Mouse (Mus musculus) MEL (cell line): Measurements from ENCODE around the gene Gatad2a.

Source experiments
- CTCF ChIP-seq, 3 experiments: IDR thresholded peaks in 2 of 3; conservative IDR thresholded peaks in 1 of 3; 2 replicates each; pipeline ENCODE4 v1.5.1; 2011 to 2012; ENCODE audit warnings: low read length in 3 of 3, low read depth in 2 of 3, mild to moderate bottlenecking in 2 of 3, improper control_type of control experiment in 1 of 3, inconsistent platforms in 1 of 3, mixed read lengths in 1 of 3, moderate library complexity in 1 of 3; ENCODE audit not compliant: control insufficient read depth in 1 of 3, insufficient read depth in 1 of 3, poor library complexity in 1 of 3, severe bottlenecking in 1 of 3
- E2F4 ChIP-seq: IDR thresholded peaks from 2 replicates; pipeline ENCODE4 v1.6.1; 2011; ENCODE audit warnings: low read depth, low read length, improper control_type of control experiment, borderline replicate concordance
- GATA1 ChIP-seq: IDR thresholded peaks from 2 replicates; pipeline ENCODE4 v1.6.1; 2011; ENCODE audit warnings: low read depth, low read length, improper control_type of control experiment
- NRF1 ChIP-seq: IDR thresholded peaks from 2 replicates; pipeline ENCODE4 v1.6.1; 2014; ENCODE audit warnings: low read depth, mild to moderate bottlenecking, inconsistent platforms, low read length, improper control_type of control experiment, moderate library complexity; ENCODE audit not compliant: poor library complexity, insufficient read depth, severe bottlenecking
- POLR2A ChIP-seq, 2 experiments: IDR thresholded peaks; 2 replicates each; pipeline ENCODE4 v1.6.1; 2011 to 2012; ENCODE audit warnings: low read length in 2 of 2, mild to moderate bottlenecking in 2 of 2, control low read depth in 1 of 2, improper control_type of control experiment in 1 of 2, low read depth in 1 of 2, moderate library complexity in 1 of 2; ENCODE audit not compliant: control insufficient read depth in 1 of 2, insufficient read depth in 1 of 2, poor library complexity in 1 of 2
- RAD21 ChIP-seq: IDR thresholded peaks from 2 replicates; pipeline ENCODE4 v1.6.1; 2011; ENCODE audit warnings: mild to moderate bottlenecking, low read depth, low read length, improper control_type of control experiment
- SIN3A ChIP-seq: IDR thresholded peaks from 2 replicates; pipeline ENCODE4 v1.6.1; 2012; ENCODE audit warnings: low read length, improper control_type of control experiment, inconsistent platforms
- SMC3 ChIP-seq: IDR thresholded peaks from 2 replicates; pipeline ENCODE4 v1.6.1; 2011; ENCODE audit warnings: low read depth, low read length, improper control_type of control experiment
- TCF12 ChIP-seq: IDR thresholded peaks from 2 replicates; pipeline ENCODE4 v1.6.1; 2014; ENCODE audit warnings: low read depth, mild to moderate bottlenecking, inconsistent platforms, low read length, improper control_type of control experiment, moderate library complexity
- ZMIZ1 ChIP-seq: IDR thresholded peaks from 2 replicates; pipeline ENCODE4 v1.6.1; 2012; ENCODE audit warnings: low read depth, mild to moderate bottlenecking, inconsistent platforms, low read length, improper control_type of control experiment, moderate library complexity
- ZNF384 ChIP-seq: IDR thresholded peaks from 2 replicates; pipeline ENCODE4 v1.6.1; 2012; ENCODE audit warnings: low read depth, mild to moderate bottlenecking, inconsistent platforms, low read length, improper control_type of control experiment

DNA sequence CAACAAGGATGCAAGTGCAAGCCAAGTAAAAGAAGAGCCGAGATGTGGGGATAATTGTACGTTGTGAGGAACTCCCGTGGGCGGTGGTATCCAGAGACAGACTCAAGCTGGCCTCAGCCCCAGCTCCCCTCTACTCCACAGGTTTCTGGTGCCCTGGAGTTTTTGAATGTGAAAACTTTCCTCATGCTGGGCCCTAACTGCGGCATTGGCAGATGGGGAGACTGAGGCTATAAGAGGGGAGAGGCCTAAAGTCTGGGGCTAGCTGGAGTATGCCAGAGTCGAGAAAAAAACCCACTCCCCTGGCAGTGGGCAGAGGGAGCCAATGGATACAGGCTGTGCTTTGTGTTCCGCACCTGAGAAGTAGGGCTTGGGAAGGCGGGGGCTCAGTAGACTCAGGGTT is 92.1 kb downstream of the Gatad2a start:
- TF ChIP-seq CTCF (IDR thresholded peaks at IDR 0.05 in 2 of 3, conservative IDR thresholded peaks at IDR 0.05 in 1 of 3; ENCODE audit: control insufficient read depth in 1 of 3, insufficient read depth in 1 of 3, low read depth in 2 of 3, low read length in 3 of 3, poor library complexity in 1 of 3, severe bottlenecking in 1 of 3): no peak
- no peak for TF ChIP-seq NRF1
- no peak for TF ChIP-seq POLR2A (IDR thresholded peaks at IDR 0.05; ENCODE audit: control insufficient read depth in 1 of 2, insufficient read depth in 1 of 2, low read depth in 1 of 2, low read length in 2 of 2, poor library complexity in 1 of 2)
- no peak for TF ChIP-seq GATA1
- no peak for TF ChIP-seq TCF12
- TF ChIP-seq RAD21: no peak
- TF ChIP-seq SMC3: no peak
- no peak for TF ChIP-seq SIN3A
- TF ChIP-seq ZMIZ1: no peak
- no peak for TF ChIP-seq ZNF384
- no peak for TF ChIP-seq E2F4
